Mouse (Mus musculus) limb, embryonic 11.5 days (tissue): ENCODE data around the gene Gcnt3. TPM values are rescaled to one million over a fixed set of nuclear protein-coding genes. Genes with fewer than 3 reads are reported as not detected.
A peak's percentile ranks its signal among the peaks of the same experiment; 100 is the strongest.

Experiments
- ATAC-seq: fragments of 200-750 bp; cut with Nextera tagmentation; 2 replicates; pipeline ENCODE4 v1.8.0; 2017; ENCODE audit warnings: low read depth; ENCODE audit not compliant: insufficient number of reproducible peaks, low FRiP score, low TSS enrichment
- DNase-seq: peaks from one replicate; pipeline ENCODE4 v3.0.0-alpha.2; 2015; ENCODE audit warnings: low spot score
- H3K27ac ChIP-seq: fragments of 300-500 bp; sonication (generic); replicated peaks from 2 replicates; pipeline ENCODE4 v1.5.1; 2014; ENCODE audit warnings: low read depth, mild to moderate bottlenecking, low read length
- H3K27me3 ChIP-seq: fragments of 300-500 bp; sonication (generic); 2 replicates; pipeline ENCODE4 v1.6.1; 2014; ENCODE audit warnings: mild to moderate bottlenecking, low read length, mixed read lengths; ENCODE audit not compliant: control insufficient read depth, insufficient read depth
- H3K36me3 ChIP-seq: fragments of 300-500 bp; sonication (generic); 2 replicates; pipeline ENCODE4 v1.6.1; 2014; ENCODE audit warnings: mild to moderate bottlenecking, low read length, moderate library complexity, mixed read lengths; ENCODE audit not compliant: control insufficient read depth, insufficient read depth
- H3K4me1 ChIP-seq: fragments of 300-500 bp; sonication (generic); 2 replicates; pipeline ENCODE4 v1.6.1; 2014; ENCODE audit warnings: low read length, mixed read lengths; ENCODE audit not compliant: control insufficient read depth, insufficient read depth
- H3K4me2 ChIP-seq: fragments of 300-500 bp; sonication (generic); 2 replicates; pipeline ENCODE4 v1.6.1; 2014; ENCODE audit warnings: low read depth, mild to moderate bottlenecking, moderate library complexity; ENCODE audit not compliant: severe bottlenecking
- H3K4me3 ChIP-seq: fragments of 300-500 bp; sonication (generic); 2 replicates; pipeline ENCODE4 v1.5.1; 2014; ENCODE audit warnings: low read depth, low read length
- H3K9ac ChIP-seq: fragments of 300-500 bp; sonication (generic); 2 replicates; pipeline ENCODE4 v1.6.1; 2014; ENCODE audit warnings: mild to moderate bottlenecking, low read length
- H3K9me3 ChIP-seq: fragments of 300-500 bp; sonication (generic); 2 replicates; pipeline ENCODE4 v1.6.1; 2016; ENCODE audit warnings: low read length; ENCODE audit not compliant: control insufficient read depth
- WGBS: fragments of 180-500 bp; shearing (Covaris S2); extraction: QIAGEN DNeasy Blood & Tissue Kit; methylation state at CpG from one replicate; pipeline ENCODE4 v1.1.7; 2014; 5-methylcytosine and 5-hydroxymethylcytosine counted together
- polyA plus RNA-seq: library from polyadenylated mRNA; unstranded; fragments of >200 nt; fragmentation: Nextera tagmentation; extraction: Ambion mirVana; gene quantifications from 2 replicates; pipeline ENCODE4 v1.2.1, GENCODE M21; 2014

Gcnt3 gene
- polyA plus RNA-seq, 1 experiment from 2014 or later, result not detected

DNA sequence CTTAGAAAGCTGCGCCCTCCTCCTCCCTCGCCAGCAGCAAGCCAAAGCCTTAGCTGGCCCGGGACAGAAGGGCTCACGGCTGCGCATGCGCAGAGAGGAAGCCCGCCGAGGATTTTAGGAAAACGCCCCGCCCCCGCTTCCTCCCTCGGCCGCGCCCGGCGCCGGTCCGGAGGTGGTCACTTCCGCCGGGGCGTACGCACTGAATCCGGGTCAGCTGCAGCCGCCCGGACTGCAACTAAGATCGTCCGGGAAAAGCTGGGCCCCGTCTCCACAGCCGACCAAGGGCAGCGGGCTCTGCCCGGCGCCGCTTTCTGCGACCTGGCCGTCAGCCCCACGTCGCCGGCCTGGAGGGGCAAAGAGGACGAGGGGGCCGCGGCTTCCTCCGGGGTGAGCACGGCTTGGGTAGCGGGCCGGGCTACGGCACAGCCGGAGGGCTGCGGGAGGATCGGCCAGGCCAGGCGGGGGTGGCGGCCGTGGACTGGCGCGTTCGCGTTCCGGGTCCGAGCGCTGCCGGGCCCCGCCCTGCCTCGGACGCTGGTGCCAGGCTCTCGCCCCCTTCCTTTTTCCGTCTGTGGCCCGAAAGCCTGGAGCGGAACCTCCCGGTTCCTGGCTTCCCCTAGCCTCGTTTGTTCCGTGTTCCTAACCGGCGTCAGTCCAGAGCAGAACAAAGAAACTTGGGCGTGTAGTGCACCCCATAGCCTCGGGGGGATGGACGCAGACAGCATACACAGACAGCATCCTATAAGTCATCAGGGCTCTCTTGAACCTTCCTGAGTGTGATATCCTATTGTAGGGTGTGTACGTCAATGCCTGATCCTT is 48.4 kb downstream of the Gcnt3 start, which contains the start of gene Bnip2:
Gene Bnip2, plus strand, starts transcription at position 164 of the 819 bp plus-strand sequence.
- Histone ChIP-seq H3K9me3 (no peaks in the 10 kb centered on the region), H3K4me1 (peaks cover 10% of the 10 kb centered on the region; the same call in 1 of the 2 replicates), H3K9ac (peak within 1 kb of the TSS; percentile 97), H3K27ac (peak within 1 kb of the TSS; percentile 87), H3K4me3 (peak within 1 kb of the TSS; percentile 97), H3K4me2 (peak within 1 kb of the TSS; percentile 43), H3K36me3 (no peaks in the 10 kb centered on the region), H3K27me3 (no peaks in the 10 kb centered on the region)
- under 1% methylated on average over 71 of the region's 76 CpGs for WGBS
- peak; percentile 89 for ATAC-seq
- DNase-seq, result peak; percentile 96

DNA sequence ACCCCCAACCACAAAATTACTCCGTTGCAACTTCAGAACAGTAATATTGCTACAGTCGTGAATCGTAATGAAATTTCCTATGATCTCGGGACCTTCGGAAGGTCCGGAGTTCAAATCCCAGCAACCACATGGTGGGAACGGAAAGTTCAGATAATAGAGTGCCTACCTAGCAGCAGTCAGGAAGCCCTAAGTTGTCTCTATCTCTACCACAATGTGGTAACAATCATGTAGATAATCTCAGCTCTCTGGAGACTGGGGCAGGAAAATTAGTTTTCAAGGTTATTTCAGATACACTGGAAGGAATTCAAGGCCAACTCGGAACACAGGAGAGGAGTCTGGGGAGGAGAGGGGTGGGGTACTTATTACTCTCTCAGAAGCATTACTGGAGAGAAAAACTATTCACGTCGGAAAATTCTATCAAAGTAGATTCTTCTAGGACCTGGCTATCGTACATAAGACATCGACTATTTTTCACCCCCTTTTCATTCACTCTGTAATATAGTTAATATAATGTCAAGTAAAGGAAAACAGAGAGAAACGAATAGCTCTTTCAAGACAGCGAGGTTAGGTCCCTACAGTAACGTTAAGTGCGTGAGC is 49.1 kb downstream of the Gcnt3 start:
- Histone ChIP-seq H3K27me3 (no peaks in the 10 kb centered on the region), H3K9me3 (no peaks in the 10 kb centered on the region), H3K27ac (no peak overlapping the region; the same call in 1 of the 2 replicates), H3K9ac (0 out of 2 replicates have a peak overlapping the region, but pooled peaks have one; percentile 22), H3K4me1 (peaks cover 10% of the 10 kb centered on the region; the same call in 1 of the 2 replicates), H3K36me3 (no peaks in the 10 kb centered on the region), H3K4me3 (peak overlapping the region; percentile 97), H3K4me2 (peak overlapping the region; percentile 43; the same call in 1 of the 2 replicates)
- no peak for DNase-seq
- no peak for ATAC-seq
- WGBS, result 41% methylated on average over 16 of the region's 16 CpGs

DNA sequence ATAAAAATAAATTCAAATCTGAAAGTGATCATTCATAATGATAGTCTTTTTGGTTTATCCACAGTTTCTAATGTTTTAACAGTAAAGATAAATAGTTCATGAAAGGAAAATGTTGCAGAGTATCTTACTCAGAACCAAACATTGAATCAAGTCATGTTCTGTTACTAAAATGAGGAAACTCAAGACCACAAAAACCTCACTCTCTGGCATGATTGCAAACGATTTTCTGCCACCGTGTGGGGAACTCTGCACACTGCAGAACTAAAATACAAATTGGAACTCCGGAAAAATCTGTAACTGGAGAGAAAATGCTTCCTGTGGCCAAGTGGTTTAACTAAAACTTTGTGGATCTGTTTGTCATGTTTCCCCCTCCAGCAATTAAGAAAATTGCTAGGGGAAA is 50.3 kb downstream of the Gcnt3 start:
- Histone ChIP-seq H3K9me3 (no peaks in the 10 kb centered on the region), H3K27me3 (no peaks in the 10 kb centered on the region), H3K4me2 (no peak overlapping the region), H3K4me1 (peaks cover 6% of the 10 kb centered on the region; the same call in 1 of the 2 replicates), H3K9ac (no peak overlapping the region), H3K27ac (no peak overlapping the region), H3K4me3 (no peak overlapping the region), H3K36me3 (no peaks in the 10 kb centered on the region)
- peak; percentile 79 for DNase-seq
- 3% methylated on average over 3 of the region's 3 CpGs for WGBS
- ATAC-seq, result no peak

DNA sequence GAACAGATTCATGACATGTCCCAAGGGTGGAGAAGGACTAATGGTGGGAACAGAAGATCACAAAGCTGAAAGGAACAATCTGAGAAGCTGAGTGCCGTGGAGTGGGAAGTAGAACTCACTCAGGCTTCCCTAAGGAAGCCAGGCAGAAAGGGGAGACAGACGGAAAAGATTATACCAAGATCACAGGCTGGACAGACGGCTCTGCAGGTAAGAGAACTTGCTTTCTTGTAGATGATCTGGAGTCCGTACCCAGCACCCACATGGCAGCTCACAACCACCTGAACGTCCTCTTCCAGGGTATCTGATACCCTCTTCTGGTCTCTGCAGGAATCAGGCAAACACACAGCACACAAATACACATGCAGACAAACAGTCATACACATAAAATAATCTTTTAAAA is 51.3 kb downstream of the Gcnt3 start:
- ATAC-seq (no peak), DNase-seq (no peak)
- WGBS, result 73% methylated on average over 5 of the region's 5 CpGs
- no peaks in the 10 kb centered on the region for H3K27me3 ChIP-seq
- H3K9ac ChIP-seq, result no peak overlapping the region
- H3K4me1 ChIP-seq, result peaks cover 6% of the 10 kb centered on the region; the same call in 1 of the 2 replicates
- no peaks in the 10 kb centered on the region for H3K9me3 ChIP-seq
- no peaks in the 10 kb centered on the region for H3K36me3 ChIP-seq
- H3K27ac ChIP-seq, result no peak overlapping the region
- no peak overlapping the region for H3K4me2 ChIP-seq
- H3K4me3 ChIP-seq, result no peak overlapping the region

DNA sequence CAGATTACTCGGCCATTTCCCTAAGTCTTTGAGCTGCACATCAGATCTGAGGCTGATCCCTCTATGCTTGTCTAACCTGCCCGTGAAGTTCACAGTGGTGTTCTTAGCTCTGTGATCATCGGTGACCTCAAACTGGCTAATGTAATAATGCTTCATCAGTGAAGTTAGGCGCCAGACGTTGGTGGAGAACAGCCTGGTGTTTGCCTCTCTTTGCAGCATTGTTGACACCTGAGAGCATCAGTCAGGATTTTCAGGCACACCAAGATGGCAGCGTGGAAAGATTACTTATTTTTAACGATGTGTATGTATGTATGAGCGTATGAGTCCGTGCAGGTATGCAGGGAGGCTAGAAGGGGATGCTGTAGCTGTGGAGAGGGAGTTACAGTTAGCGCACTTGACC is 51.8 kb downstream of the Gcnt3 start:
- no peak overlapping the region for H3K4me3 ChIP-seq
- H3K9me3 ChIP-seq, result no peaks in the 10 kb centered on the region
- no peak for DNase-seq
- no peaks in the 10 kb centered on the region for H3K36me3 ChIP-seq
- H3K9ac ChIP-seq, result no peak overlapping the region
- no peak overlapping the region for H3K27ac ChIP-seq
- no peaks in the 10 kb centered on the region for H3K27me3 ChIP-seq
- 76% methylated on average over 10 of the region's 10 CpGs for WGBS
- no peak overlapping the region for H3K4me2 ChIP-seq
- no peak for ATAC-seq
- H3K4me1 ChIP-seq, result peaks cover 6% of the 10 kb centered on the region; the same call in 1 of the 2 replicates

DNA sequence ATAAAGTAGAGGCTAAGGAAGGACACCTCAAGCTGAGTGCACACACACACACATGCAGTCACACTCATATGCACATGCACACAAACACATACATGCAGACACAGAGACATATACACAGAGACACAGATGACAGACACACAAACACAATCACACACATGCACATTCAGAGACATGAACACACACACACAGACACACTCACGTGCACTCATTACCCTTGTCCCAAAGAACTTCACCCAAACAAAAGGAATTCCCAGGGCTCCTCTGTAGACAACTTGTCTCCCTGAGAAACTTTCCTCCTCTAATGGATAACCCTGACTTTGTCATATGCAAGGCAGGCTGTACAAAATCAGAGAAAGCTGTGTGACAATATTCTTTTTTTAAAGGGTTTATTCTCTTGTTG is 52.4 kb downstream of the Gcnt3 start:
- WGBS, result 80% methylated on average over 1 of the region's 1 CpGs
- H3K9ac ChIP-seq, result no peak overlapping the region
- peaks cover 3% of the 10 kb centered on the region; the same call in 1 of the 2 replicates for H3K4me1 ChIP-seq
- no peak overlapping the region for H3K4me3 ChIP-seq
- ATAC-seq (no peak), DNase-seq (no peak)
- no peaks in the 10 kb centered on the region for H3K9me3 ChIP-seq
- H3K4me2 ChIP-seq, result no peak overlapping the region
- H3K27ac ChIP-seq, result no peak overlapping the region
- H3K36me3 ChIP-seq, result no peaks in the 10 kb centered on the region
- no peaks in the 10 kb centered on the region for H3K27me3 ChIP-seq

Other genes starting within 250 kb of the Gcnt3 start
- gene Bnip2, start 48.6 kb downstream of the Gcnt3 start, polyA plus RNA-seq, result 113 and 127 TPM in 2 replicates
- gene Gtf2a2, start 25.5 kb downstream of the Gcnt3 start, polyA plus RNA-seq, result 204 and 208 TPM in 2 replicates
- 1.7 and 2.3 TPM in 2 replicates for gene Fam81a, start 104.5 kb upstream of the Gcnt3 start, polyA plus RNA-seq
- 16.9 and 18.0 TPM in 2 replicates for gene Myo1e, start 169.3 kb upstream of the Gcnt3 start, polyA plus RNA-seq